ENCODE assay signal across 8 mouse cellular contexts in genomic region chr14:52278932-52279746, GRCm38 (mm10). TPM values are rescaled to one million over a fixed set of nuclear protein-coding genes. Genes with fewer than 3 reads are reported as not detected.
A peak's percentile ranks its signal among the peaks of the same experiment; 100 is the strongest.
DNase-seq lines count a peak whose midpoint lies in the region; ATAC-seq lines count a peak whose summit lies in the region.

TSS of gene Tox4 (plus strand) at chr14:52279146.
TSS of gene Rab2b (minus strand) at chr14:52279545.

- H3K4me3 ChIP-seq in forebrain, embryonic 14.5 days (ENCODE audit: low read depth, low read length): peak within 1 kb of the TSS; percentile 86
- H3K4me3 ChIP-seq in neural tube, embryonic 15.5 days (replicated peaks): peak within 1 kb of the TSS; percentile 82

- no peaks in the 10 kb centered on the region for H3K9me3 ChIP-seq in forebrain, embryonic 14.5 days (replicated peaks; ENCODE audit: control insufficient read depth, low read length)
- no peaks in the 10 kb centered on the region for H3K9me3 ChIP-seq in neural tube, embryonic 15.5 days (replicated peaks)

- under 1% methylated on average over 64 of the region's 66 CpGs for WGBS in forebrain, embryonic 14.5 days
- WGBS in neural tube, embryonic 15.5 days: under 1% methylated on average over 65 of the region's 66 CpGs

- peak; percentile 98 for ATAC-seq in forebrain, embryonic 14.5 days
- ATAC-seq in neural tube, embryonic 15.5 days (ENCODE audit: low FRiP score): peak; percentile 97

- peaks cover 9% of the 10 kb centered on the region for H3K36me3 ChIP-seq in forebrain, embryonic 14.5 days (ENCODE audit: control insufficient read depth, insufficient read depth, low read length)
- peaks cover 12% of the 10 kb centered on the region for H3K36me3 ChIP-seq in neural tube, embryonic 15.5 days

- H3K9ac ChIP-seq in forebrain, embryonic 14.5 days (ENCODE audit: low read length): peak within 1 kb of the TSS; percentile 82
- peak within 1 kb of the TSS; percentile 82 for H3K9ac ChIP-seq in neural tube, embryonic 15.5 days (replicated peaks)

- H3K27me3 ChIP-seq in forebrain, embryonic 14.5 days (replicated peaks; ENCODE audit: control insufficient read depth, insufficient read depth, low read length): no peaks in the 10 kb centered on the region
- H3K27me3 ChIP-seq in neural tube, embryonic 15.5 days (replicated peaks): no peaks in the 10 kb centered on the region

- intact Hi-C loops in heart, postnatal 14 days (cut with DNase I): loop anchor here (2.0 to 10.0 kb wide), 2 partner anchors 22 to 164 kb away; partner anchors contain the start of genes Chd8 and Rpgrip1

- H3K27ac ChIP-seq in forebrain, embryonic 14.5 days (ENCODE audit: low read depth, low read length): peak within 1 kb of the TSS; percentile 80
- peak within 1 kb of the TSS; percentile 89 for H3K27ac ChIP-seq in neural tube, embryonic 15.5 days (replicated peaks)

- H3K4me2 ChIP-seq in forebrain, embryonic 14.5 days (ENCODE audit: low read length): peak within 1 kb of the TSS; percentile 68
- H3K4me2 ChIP-seq in neural tube, embryonic 15.5 days: peak within 1 kb of the TSS; percentile 61

- peak; percentile 99 for DNase-seq in ES-CJ7 (ENCODE audit: low read depth, low spot score)
- peak; percentile 98 for DNase-seq in cerebellum, adult 11 months
- peak; percentile 99 for DNase-seq in forebrain, embryonic 14.5 days (ENCODE audit: low spot score)
- DNase-seq in heart, postnatal 14 days: peak; percentile 99
- peak; percentile 98 for DNase-seq in layer of hippocampus, adult 11-12 months (ENCODE audit: low spot score)
- DNase-seq in lung, adult 18-20 months: peak; percentile 98
- DNase-seq in testis, postnatal 14 days (ENCODE audit: low spot score): peak; percentile 97

- peaks cover 5% of the 10 kb centered on the region; the same call in 1 of the 2 replicates for H3K4me1 ChIP-seq in forebrain, embryonic 14.5 days (ENCODE audit: control insufficient read depth, insufficient read depth, low read length)
- H3K4me1 ChIP-seq in neural tube, embryonic 15.5 days: peaks cover 23% of the 10 kb centered on the region

RNA-seq across cellular contexts. Expression of gene Tox4, which starts in this region (rescaled TPM):
- 55.2 and 55.7 TPM in 2 replicates for polyA plus RNA-seq in forebrain, embryonic 14.5 days (2014; fragmentation: Nextera tagmentation; extraction: Ambion mirVana)
- total RNA-seq in heart, postnatal 14 days (2021): 10 to 100 TPM; 35.5 to 36.7 TPM
- polyA plus RNA-seq in neural tube, embryonic 15.5 days (2015; fragmentation: Nextera tagmentation; extraction: Ambion mirVana): 51.0 and 52.5 TPM in 2 replicates

RNA-seq across cellular contexts. Expression of gene Rab2b, which starts in this region (rescaled TPM):
- polyA plus RNA-seq in forebrain, embryonic 14.5 days (2014; fragmentation: Nextera tagmentation; extraction: Ambion mirVana): 40.2 and 40.3 TPM in 2 replicates
- 1 to 10 TPM; 5.5 to 7.1 TPM for total RNA-seq in heart, postnatal 14 days (2021)
- polyA plus RNA-seq in neural tube, embryonic 15.5 days (2015; fragmentation: Nextera tagmentation; extraction: Ambion mirVana): 47.5 and 50.0 TPM in 2 replicates

Comparison
In these comparisons a context has a peak if more than half of its experiments do, and no peak if none do; other contexts are left out.
1. Peak in every context shown above with its lines: DNase-seq, ATAC-seq, H3K4me3 ChIP-seq and H3K27ac ChIP-seq.